Mouse (Mus musculus) kidney, adult 2 months (tissue): ENCODE measurements around the gene Pcca.

Source experiments
- CTCF ChIP-seq: fragments of 200-500 bp; conservative IDR thresholded peaks from 2 replicates; pipeline ENCODE4 v1.5.1; 2011; ENCODE audit warnings: low read depth, mild to moderate bottlenecking, control low read depth, low read length, moderate library complexity, mixed read lengths; ENCODE audit not compliant: insufficient read depth, insufficient read length
- POLR2A ChIP-seq: fragments of 200-500 bp; IDR thresholded peaks from one replicate; pipeline ENCODE4 v1.6.1; 2011; ENCODE audit warnings: low read depth, low read length, control low read depth

DNA sequence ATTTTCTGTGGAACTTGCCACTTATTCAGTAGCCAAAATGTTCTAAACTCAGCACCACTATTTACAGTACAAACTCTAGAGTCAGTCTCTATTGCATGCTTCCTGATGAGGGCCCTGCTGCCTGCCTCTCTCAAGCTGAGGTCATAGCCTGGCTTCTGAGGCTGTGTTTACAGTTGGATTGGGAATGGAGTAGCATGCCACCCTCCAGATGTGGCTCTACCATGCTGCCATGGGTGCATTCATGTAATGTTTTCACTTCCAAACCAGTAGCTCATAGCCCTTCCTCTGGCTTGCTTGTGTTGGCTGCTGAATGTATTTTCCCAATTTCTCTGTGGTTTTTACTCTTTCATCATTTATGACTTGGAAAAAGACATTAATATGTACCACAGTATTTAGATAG, 181.9 kb downstream of the Pcca start:
- TF ChIP-seq POLR2A (no peak), CTCF (no peak)
